Mouse (Mus musculus): ENCODE measurements around the gene Kif16b.

DNA sequence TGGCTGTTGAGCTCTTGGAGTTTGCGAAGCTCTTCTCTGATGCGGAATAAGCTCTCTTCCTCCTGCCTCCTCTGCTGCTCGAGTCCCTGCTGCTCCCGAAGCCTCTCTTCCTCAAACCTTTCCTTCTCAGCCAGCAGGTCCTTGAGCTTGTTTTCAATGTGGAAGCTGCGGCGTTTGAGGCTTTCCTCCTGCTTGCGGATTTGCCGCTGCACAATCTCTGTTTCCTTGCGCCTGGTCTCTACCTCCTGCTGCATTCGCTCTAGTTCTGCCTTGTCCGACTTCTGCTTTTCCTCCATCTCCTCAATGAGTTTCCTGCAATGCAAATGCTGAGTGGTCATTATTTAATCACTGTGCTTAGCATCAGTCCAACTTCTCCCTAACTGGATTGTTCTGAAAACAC is 188.6 kb downstream of the Kif16b start:
- TF ChIP-seq CTCF (IDR thresholded peaks at IDR 0.05; ENCODE audit: low read depth, low read length) (no peak), POLR2A (IDR thresholded peaks at IDR 0.05; ENCODE audit: borderline replicate concordance, low read depth, low read length) (no peak)

Measured in bone marrow macrophage, adult 2 months (primary cell).